Mouse (Mus musculus) ES-E14 (cell line): ENCODE measurements around the gene Rtp1.

Source experiments
- CHD2 ChIP-seq: IDR thresholded peaks from 2 replicates; pipeline ENCODE4 v1.6.1; 2014; ENCODE audit warnings: mild to moderate bottlenecking, low read depth, low read length, inconsistent platforms
- HCFC1 ChIP-seq: IDR thresholded peaks from 2 replicates; pipeline ENCODE4 v1.6.1; 2012; ENCODE audit warnings: low read length, inconsistent platforms, borderline replicate concordance; ENCODE audit not compliant: insufficient read depth
- MAFK ChIP-seq: IDR thresholded peaks from 2 replicates; pipeline ENCODE4 v1.6.1; 2014; ENCODE audit warnings: mild to moderate bottlenecking, low read depth, low read length, inconsistent platforms; ENCODE audit not compliant: insufficient read depth
- ZNF384 ChIP-seq: IDR thresholded peaks from 2 replicates; pipeline ENCODE4 v1.6.1; 2012; ENCODE audit warnings: low read depth, low read length, inconsistent platforms

DNA sequence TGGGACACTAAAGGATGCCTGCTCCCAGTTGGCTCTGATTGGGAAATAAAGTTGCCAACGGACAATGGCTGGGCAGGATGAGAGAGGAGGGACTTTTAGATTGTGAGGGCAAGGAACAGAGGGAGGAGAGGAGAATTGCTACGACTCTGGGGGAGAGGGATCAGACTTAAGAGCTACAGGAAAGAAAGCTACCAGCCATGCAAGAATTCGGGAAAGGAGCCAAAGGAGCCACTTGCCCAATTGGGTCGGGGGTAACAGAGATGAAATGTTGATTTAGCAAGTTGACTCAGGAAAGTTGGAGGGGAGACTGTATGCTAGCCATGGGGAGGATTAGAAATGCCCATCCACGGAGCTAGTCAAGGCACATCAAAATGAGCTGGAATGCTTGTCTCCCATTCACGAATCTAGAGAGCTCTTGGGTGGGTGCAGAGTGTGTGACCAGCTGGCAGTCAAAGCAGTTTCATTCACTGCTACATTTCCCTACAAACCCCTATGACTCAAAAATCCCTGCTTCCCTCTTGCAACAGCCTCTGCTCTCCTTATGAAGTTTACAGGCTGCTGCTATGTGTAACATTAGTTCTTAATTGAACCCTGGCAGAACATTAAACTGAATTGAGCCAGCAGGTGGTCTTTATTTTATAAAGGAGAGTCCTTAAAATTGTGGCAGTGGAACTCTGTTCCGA, 30.1 kb downstream of the Rtp1 start:
- TF ChIP-seq ZNF384 (no peak), MAFK (no peak), CHD2 (no peak), HCFC1 (no peak)
